Mouse (Mus musculus) bone marrow macrophage, adult 2 months (primary cell): ENCODE data around the gene Gipc3. TPM values are rescaled to one million over a fixed set of nuclear protein-coding genes. Genes with fewer than 3 reads are reported as not detected.

Source experiments
- H3K27ac ChIP-seq: 2 replicates; pipeline ENCODE4 v1.5.1; 2012; ENCODE audit warnings: low read depth, low read length; ENCODE audit not compliant: insufficient read depth
- H3K4me1 ChIP-seq: 2 replicates; pipeline ENCODE4 v1.6.1; 2012; ENCODE audit warnings: low read length; ENCODE audit not compliant: control insufficient read depth, insufficient read depth
- H3K4me3 ChIP-seq: 2 replicates; pipeline ENCODE4 v1.5.1; 2012; ENCODE audit warnings: mild to moderate bottlenecking, low read length, moderate library complexity; ENCODE audit not compliant: insufficient read depth
- CTCF ChIP-seq: IDR thresholded peaks from 2 replicates; pipeline ENCODE4 v1.5.1; 2012; ENCODE audit warnings: low read depth, mild to moderate bottlenecking, low read length, moderate library complexity
- POLR2A ChIP-seq: IDR thresholded peaks from 2 replicates; pipeline ENCODE4 v1.6.1; 2012; ENCODE audit warnings: mild to moderate bottlenecking, low read depth, low read length, borderline replicate concordance
- polyA plus RNA-seq: library from polyadenylated mRNA; stranded (reverse); fragments of >200 nt; gene quantifications from 2 replicates; pipeline ENCODE4 v1.2.4, GENCODE M21; 2012; ENCODE audit not compliant: missing spikeins, insufficient read depth, insufficient read length

The Gipc3 gene
- polyA plus RNA-seq, 1 experiment: not detected

DNA sequence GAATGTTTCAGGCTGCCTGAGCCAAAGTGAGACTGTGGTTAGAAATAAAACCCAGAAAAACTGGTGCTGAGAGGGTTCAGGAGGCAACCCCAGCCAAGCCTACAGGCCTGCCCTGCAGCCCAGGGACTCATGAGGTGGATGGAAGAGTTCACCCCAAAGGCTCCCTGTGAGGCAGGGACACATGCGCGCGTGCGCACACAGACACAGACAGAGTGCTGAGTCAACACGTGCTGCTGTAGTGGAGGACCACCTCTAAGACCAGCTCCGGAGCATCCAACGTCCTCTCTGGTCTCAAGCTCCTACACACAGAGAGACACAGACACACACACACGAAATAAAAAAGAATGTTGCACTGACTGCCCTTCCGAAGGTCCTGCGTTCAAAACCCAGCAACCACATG is 32.3 kb upstream of the Gipc3 start:
- TF ChIP-seq CTCF: no peak
- TF ChIP-seq POLR2A: no peak

DNA sequence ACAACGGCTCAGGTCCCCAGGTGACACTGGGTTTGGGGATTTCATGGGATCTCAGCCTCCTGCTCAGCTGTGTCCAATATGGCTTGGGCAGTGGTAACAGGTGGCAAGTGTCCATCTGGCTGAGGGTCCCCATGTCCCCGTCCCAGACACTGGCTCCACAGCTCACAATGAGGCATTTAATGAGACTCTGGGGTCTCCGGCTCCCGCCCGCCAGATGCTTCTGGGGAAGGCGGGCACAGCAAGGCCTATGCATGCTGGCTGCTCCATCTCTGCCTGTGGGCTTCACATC is 24.1 kb upstream of the Gipc3 start:
- Histone ChIP-seq H3K27ac (0 out of 2 replicates have a peak overlapping the region, but pooled peaks have one; percentile 37), H3K4me3 (no peak overlapping the region), H3K4me1 (peaks cover 18% of the 10 kb centered on the region)
- no peak for TF ChIP-seq POLR2A
- TF ChIP-seq CTCF: no peak

More for the DNA sequence above, 32.3 kb upstream of the Gipc3 start:
- H3K4me3 ChIP-seq: no peak overlapping the region
- H3K4me1 ChIP-seq: peaks cover 15% of the 10 kb centered on the region
- no peak overlapping the region for H3K27ac ChIP-seq

DNA sequence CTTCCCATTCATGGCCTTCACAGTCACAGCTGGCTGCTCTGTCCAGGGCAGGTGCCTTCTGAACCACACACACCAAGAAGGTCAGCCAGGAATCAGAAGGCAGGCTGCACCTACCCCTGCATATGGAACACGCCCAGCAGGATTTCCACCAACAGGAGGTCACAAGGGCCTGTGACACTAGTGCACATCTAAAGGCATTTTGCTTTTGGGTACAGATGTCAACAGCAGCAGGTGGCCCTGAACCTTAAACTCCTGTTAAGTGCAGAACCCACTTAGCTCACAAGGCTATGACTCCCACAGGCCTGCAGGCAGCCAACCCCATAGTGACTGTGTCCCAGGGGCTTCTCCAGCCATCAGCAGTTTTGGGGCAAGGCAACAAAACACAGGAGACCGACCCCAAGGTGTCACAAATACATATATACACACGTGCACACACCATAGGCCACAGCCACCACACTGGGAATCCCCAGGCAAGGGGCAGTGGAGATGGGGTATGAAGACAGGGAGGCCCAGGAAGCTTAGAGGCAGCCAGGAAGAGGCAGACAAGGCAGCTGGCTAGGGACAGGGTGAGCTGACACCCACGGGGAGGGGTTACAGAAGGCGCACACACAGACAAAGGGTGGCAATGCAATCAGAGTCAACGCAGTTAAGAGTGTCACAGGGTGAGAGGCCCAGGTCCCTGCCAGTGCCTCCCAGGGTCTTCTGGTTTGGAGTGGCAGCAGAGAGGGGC is 23.6 kb upstream of the Gipc3 start:
- peak overlapping the region; percentile 37 for H3K27ac ChIP-seq

DNA sequence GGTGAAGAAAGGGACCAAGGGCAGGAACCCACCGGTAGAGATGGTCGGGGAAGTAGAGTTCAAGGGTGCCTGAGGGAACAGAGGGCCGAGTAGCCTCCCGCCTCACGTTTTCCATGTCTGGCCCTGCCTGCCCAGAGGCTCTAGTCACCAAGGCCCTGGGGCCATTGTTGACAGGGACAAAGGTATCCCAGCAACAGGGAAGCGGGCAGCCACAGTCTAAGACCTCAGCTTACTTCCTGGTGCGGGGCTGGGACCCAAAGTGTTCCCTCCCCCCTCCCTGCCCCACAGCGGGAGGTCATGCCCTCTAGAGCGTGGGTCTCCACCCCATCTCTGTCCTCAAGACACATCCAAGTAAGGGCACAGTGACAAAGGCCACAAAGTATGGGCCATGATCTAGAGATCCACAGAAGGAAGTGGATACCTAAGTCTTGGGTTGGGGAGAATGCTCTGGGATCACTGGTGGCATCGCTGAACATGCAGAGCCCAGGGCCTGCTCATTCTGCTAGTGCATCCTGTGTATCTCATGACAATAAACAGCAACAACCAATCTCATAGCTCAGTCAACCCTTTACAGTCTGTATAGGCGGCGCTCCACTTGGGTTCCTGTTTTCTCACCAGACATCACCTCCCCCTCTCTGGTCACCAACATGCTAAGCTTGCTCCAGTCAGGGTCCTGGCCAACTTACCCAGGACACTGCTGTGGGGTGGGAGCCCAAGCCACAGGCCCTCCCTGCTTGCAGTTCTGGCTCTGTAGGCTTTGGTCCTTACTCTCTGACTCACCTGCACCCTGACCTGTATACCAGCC is 22.8 kb upstream of the Gipc3 start, which contains the start of gene 4930404N11Rik:
TSS of gene 4930404N11Rik (minus strand) at position 145 of the 805 bp plus-strand sequence.
- TF ChIP-seq POLR2A (no peak), CTCF (no peak)
- Histone ChIP-seq H3K4me3 (no peak within 1 kb of the TSS), H3K4me1 (peaks cover 28% of the 10 kb centered on the region), H3K27ac (peak within 1 kb of the TSS; percentile 37)

More for the DNA sequence above, 23.6 kb upstream of the Gipc3 start:
- no peak for TF ChIP-seq POLR2A
- no peak for TF ChIP-seq CTCF
- Histone ChIP-seq H3K4me1 (peaks cover 21% of the 10 kb centered on the region), H3K4me3 (no peak overlapping the region)

DNA sequence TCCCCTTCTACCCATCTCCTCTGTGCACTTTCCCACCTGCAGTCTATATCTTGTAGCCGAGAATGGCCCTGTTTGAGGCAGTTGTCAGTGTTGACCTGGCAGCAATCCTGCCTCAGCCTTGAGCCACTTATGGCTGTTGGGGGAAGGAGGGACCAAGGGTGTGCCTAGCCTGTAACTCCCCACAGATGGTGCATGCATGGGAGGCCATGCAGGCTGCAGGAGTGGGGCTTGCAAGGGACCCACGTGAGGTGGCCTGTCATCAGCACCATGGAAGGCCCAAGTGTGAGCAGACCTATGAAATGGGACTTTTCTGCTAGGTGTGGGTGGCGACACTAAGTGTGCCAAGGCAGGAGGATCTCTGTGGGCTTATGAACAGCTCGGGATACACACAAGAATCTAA is 22.0 kb upstream of the Gipc3 start:
- no peak for TF ChIP-seq POLR2A
- TF ChIP-seq CTCF: no peak
- H3K4me1 ChIP-seq: peaks cover 30% of the 10 kb centered on the region

DNA sequence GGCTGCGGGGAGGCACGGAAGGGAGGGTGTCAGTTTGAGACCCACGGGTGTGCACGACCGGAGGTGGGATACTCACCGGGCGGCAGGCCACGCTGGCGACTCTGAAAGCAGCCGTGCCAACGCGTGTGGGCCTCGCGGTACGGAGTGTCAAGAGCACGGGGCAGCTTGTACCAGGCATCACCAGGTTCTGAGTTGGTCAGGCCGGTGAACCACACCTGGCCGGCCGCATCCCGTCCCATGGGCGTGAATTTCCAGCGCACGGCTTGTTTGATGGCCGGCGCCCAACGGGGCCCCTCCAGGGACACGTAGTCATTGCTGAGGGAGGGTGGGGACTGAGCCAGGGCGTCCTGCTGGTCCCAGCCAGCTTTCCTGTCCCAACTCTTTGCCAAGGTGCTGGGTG is 21.6 kb upstream of the Gipc3 start:
- no peak overlapping the region for H3K4me3 ChIP-seq
- TF ChIP-seq POLR2A (no peak), CTCF (no peak)
- H3K4me1 ChIP-seq: peaks cover 30% of the 10 kb centered on the region
- H3K27ac ChIP-seq: no peak overlapping the region

More for the DNA sequence above, 22.0 kb upstream of the Gipc3 start:
- Histone ChIP-seq H3K27ac (peak overlapping the region; percentile 37), H3K4me3 (no peak overlapping the region)

DNA sequence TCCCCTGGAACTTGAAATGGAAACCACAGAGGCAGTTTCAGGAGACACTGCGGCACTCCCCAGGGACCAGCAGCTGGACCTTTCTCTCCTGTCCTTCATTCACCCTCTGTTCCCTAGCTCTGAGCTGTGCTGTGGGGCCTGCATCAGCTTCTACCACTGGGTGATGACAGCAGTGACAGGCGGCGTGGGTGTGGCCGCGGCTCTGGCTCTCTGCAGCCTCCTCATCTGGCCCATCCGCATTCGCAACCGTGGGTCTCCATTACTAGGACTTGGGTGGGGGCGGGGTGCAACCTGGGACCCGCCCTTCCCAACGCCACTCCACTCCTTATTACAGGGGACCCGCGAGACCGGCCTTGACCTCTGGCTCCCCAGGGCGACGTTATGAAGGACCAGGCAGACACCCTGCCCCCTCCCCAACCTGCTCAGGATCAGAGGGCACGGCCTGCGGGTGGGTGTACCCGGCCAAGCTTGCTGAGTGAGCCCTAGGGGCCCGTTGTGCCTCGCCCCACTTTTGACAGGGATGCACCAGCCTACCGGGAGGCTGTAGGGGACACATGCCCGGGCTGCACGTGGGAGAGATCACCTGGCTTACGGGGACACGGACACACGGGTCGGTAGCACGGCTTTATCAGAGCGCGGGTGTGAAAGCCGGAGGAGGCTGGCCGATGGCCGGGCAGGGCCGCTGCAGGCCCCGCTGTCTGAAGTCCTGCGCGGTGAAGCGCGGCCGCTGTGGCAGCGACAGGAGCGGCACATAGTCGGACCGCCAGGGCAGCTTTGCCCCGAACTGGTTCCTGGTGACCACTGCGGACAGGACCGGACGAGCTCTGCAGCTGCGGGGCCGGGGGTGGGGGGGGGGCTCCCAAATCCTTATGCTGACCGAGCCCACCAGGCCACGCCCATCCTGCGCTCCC is 20.6 kb upstream of the Gipc3 start:
- TF ChIP-seq CTCF (no peak), POLR2A (no peak)
- Histone ChIP-seq H3K4me3 (no peak overlapping the region), H3K4me1 (peaks cover 30% of the 10 kb centered on the region), H3K27ac (no peak overlapping the region)

DNA sequence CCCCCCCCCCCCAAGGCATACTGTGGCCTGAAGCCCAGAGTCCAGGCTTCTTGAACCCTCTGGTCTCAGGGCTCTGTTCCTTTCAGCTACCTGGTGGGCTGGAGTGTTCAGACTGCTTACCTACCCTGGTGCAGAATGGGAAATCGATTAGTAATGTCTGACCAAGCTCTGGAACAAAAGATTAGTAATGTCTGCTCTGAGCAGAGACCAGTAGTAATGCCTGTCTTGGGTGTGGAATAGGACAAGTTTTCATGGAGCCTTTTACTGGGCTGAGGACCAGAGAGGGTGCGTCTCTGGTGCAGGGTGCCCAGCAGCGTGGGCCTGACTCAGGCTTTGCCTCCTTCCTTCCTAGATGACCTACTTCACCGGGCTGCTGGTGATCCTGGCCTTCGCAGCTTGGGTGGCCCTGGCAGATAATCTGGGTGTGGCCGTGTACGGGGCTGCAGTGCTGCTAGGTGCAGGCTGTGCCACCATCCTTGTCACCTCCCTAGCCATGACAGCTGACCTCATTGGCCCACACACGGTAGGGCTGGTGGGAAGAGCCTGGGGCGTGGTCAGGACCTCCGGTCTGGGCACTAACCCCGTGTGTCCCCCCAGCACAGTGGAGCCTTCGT is 19.4 kb upstream of the Gipc3 start:
- Histone ChIP-seq H3K4me1 (peaks cover 30% of the 10 kb centered on the region), H3K27ac (peak overlapping the region; percentile 5; the same call in 1 of the 2 replicates), H3K4me3 (no peak overlapping the region)
- TF ChIP-seq CTCF: no peak
- no peak for TF ChIP-seq POLR2A

DNA sequence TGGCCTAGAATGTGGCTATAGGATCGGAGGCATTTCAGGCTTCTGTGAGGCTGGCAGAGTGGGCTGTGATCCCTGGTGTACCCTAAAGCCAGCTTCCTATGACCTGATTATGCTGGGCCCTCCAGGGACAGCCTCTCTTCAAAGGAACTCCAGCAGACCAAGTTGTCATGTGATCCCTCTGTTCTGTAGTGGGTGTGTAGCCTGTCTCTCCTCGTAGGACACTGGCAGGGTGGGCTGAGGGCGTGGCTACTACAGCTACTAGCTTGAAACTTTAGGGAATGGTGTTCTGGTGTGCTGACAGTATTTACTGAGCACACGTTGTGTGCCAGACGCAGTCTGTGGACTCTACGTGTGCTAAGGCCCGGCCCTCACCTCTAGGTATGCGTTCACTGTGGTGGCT is 17.7 kb upstream of the Gipc3 start:
- Histone ChIP-seq H3K4me3 (peak overlapping the region; percentile 76), H3K4me1 (peaks cover 35% of the 10 kb centered on the region), H3K27ac (peak overlapping the region; percentile 99)
- no peak for TF ChIP-seq CTCF
- TF ChIP-seq POLR2A: no peak
